Mouse (Mus musculus) cerebral cortex, adult 2 months (tissue): ENCODE measurements around the gene Ing4.

ENCODE experiments used
- WGBS: fragments of 180-500 bp; shearing (Covaris S2); methylation state at CpG from one replicate; pipeline ENCODE4 v1.1.7; 2018; 5-methylcytosine and 5-hydroxymethylcytosine counted together

Gene Ing4

DNA sequence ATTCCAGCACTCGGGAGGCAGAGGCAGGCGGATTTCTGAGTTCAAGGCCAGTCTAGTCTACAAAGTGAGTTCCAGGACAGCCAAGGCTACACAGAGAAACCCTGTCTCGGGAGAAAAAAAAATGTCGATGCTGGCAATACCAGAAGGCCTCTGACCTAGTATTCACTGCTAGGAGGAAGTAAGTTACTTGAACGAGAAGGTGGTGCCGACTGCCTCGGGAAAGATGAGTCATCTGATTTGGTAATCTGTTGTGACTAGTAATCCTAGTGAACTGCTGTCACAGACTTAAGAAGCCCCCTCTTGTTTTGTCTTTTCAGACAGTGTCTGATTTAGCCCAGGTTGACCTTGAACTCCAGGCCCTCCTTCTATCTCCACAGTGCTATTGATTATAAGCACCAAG is 1.5 kb downstream of the Ing4 start:
- 67% methylated on average over 7 of the region's 7 CpGs for WGBS

- WGBS, result 91% methylated on average over 7 of the region's 7 CpGs
These were observed 2.5 kb downstream of the Ing4 start for GRCm38 (mm10) chr6:125042081-125042480.

DNA sequence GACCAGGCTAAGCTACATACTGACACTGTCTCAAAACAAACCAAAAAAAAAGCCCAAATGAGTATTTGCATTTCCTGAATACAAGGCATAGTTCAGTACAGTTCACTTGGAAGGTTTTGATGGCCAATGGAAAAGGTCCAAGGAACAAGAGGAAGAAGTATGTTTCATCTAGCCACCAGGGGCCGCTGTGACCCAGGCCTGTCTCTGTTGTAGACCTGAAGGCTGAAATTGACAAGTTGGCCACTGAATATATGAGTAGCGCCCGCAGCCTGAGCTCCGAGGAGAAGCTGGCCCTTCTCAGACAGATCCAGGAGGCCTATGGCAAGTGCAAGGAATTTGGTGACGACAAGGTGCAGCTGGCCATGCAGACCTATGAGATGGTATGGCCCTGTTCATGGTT is 7.1 kb downstream of the Ing4 start:
- 26% methylated on average over 5 of the region's 5 CpGs for WGBS

GRCm38 (mm10) chr6:125049678-125050077 is 10.1 kb downstream of the Ing4 start, which contains the start of gene Acrbp:
Gene Acrbp (plus strand): TSS chr6:125049689.
- WGBS, result 53% methylated on average over 20 of the region's 20 CpGs

DNA sequence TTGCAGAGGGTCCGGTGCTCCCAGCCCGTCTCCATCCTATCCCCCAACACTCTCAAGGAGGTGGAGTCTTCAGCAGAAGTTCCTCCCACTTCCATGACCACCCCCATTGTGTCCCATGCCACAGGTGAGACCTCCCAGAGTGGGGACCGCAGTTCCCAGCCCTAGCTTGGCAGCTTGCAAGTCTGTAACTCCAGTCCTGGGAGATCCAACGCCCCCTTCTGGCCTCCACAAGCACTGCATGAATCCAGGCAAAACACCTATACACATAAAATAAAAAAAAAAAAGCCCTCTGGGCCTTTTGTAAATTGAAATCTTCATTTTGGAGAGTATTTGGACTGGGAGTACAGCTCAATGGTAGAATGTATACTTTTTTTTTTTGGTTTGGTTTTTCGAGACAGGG is 11.7 kb downstream of the Ing4 start:
- WGBS, result 77% methylated on average over 5 of the region's 5 CpGs

GRCm38 (mm10) chr6:125061493-125061892 is 21.9 kb downstream of the Ing4 start:
- 49% methylated on average over 6 of the region's 6 CpGs for WGBS

GRCm38 (mm10) chr6:125062511-125062910 is 23.0 kb downstream of the Ing4 start:
- 81% methylated on average over 5 of the region's 5 CpGs for WGBS

DNA sequence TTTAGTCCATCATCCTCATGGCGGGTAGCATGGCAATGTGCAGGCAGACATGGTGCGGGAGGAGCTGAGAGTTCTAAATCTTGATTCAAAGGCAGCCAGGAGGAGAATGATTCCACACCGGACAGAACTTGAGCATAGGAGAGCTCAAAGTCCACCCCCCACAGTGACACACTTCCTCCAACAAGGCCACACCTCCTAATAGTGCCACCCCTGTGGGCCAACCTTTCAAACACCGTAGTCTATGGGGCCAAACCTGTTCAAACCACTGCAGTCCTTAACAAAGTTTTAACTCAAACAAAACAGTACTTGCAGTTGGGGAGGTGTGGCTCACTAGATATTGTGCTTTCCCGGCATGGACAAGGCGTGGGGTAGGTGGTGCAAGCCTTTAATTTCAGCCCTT is 24.3 kb downstream of the Ing4 start:
- 81% methylated on average over 6 of the region's 6 CpGs for WGBS

- WGBS, result 40% methylated on average over 1 of the region's 1 CpGs
These were observed 25.7 kb downstream of the Ing4 start for GRCm38 (mm10) chr6:125065223-125065622.

GRCm38 (mm10) chr6:125067571-125067995 is 28.0 kb downstream of the Ing4 start, which contains the start of gene Lpar5:
Gene Lpar5 (plus strand): TSS chr6:125067920.
- WGBS, result 80% methylated on average over 8 of the region's 8 CpGs

DNA sequence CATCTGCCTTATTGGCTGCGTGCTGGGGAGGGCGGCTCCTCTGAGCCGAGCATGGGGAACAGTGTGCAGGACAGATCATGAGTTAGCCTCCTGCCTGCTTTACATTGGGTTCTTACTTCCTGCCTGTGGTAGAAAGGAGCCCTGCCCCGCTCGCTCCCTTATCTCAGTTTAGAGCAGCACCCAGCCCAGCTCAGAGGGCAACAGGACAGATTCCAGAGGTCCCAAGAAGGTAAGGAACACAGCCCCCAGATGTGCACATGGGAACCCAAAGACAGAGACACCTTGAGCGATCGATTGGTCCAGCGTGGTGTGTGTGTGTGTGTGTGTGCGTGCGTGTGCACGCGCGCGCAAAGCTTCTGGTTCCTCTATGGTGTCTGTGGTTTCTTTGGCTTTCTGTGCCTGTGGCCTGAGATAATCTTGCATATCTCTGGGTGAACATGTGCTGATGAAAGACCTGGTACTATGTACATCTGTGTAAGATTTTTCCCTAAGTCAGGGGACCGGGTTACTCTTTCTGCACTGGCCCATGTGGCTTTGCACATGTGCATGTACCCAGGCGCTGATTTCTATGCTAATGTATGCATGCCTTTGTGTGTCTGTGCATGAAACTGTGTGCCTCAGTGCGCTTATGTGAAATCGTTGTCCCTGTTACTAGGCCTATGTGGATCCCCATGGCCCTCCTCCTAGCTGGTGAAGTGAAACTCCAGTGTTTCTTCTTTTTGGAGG is 31.8 kb downstream of the Ing4 start:
- 74% methylated on average over 18 of the region's 18 CpGs for WGBS

GRCm38 (mm10) chr6:125071896-125072279 is 32.3 kb downstream of the Ing4 start:
- WGBS, result 6% methylated on average over 2 of the region's 2 CpGs

DNA sequence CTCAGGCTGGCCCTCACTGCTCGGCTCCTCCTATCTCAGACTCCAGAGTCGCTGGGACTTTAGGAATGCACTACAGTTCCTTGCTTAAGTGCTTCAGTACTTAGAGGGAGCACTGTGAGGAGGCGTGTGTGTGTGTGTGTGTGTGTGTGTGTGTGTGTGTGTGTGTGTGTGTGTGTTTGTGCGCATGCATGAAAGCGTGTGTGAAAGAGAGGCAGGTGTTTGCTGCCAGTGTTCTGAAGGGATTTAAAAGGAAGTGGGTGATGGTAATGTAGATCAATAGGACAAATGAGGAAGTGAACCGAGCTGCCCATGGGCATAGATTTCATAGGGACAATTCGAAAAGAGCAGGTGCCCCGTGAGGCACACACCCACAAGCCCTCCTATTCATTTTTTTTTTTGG is 34.3 kb downstream of the Ing4 start:
- WGBS, result 55% methylated on average over 8 of the region's 8 CpGs

DNA sequence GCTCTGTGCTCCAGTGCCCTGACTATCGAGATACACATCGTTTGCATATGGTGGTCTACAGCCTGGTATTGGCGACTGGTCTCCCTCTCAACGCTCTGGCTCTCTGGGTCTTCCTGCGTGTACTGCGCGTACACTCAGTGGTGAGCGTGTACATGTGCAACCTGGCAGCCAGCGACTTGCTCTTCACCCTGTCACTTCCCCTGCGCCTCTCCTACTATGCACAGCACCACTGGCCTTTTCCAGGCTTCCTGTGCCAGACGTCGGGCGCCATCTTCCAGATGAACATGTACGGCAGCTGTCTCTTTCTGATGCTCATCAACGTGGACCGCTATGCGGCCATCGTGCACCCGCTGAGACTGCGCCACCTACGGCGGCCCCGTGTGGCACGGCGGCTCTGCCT is 41.8 kb downstream of the Ing4 start:
- 22% methylated on average over 25 of the region's 25 CpGs for WGBS

GRCm38 (mm10) chr6:125081797-125082560 is 42.4 kb downstream of the Ing4 start:
- WGBS, result 20% methylated on average over 45 of the region's 45 CpGs

- WGBS, result 82% methylated on average over 7 of the region's 7 CpGs
These were observed 43.3 kb downstream of the Ing4 start for GRCm38 (mm10) chr6:125082801-125083386.

GRCm38 (mm10) chr6:125084424-125084823 is 44.9 kb downstream of the Ing4 start:
- WGBS, result 7% methylated on average over 4 of the region's 4 CpGs

GRCm38 (mm10) chr6:125087937-125088336 is 48.4 kb downstream of the Ing4 start:
- WGBS, result 91% methylated on average over 3 of the region's 3 CpGs

GRCm38 (mm10) chr6:125088561-125089321 is 49.2 kb downstream of the Ing4 start:
- 4% methylated on average over 20 of the region's 20 CpGs for WGBS

GRCm38 (mm10) chr6:125089521-125090321 is 50.2 kb downstream of the Ing4 start:
- 3% methylated on average over 15 of the region's 15 CpGs for WGBS
